Mouse (Mus musculus) gastrocnemius, adult 8-10 months (tissue): Measurements from ENCODE around the gene Jade2. TPM values are rescaled to one million over a fixed set of nuclear protein-coding genes. Genes with fewer than 3 reads are reported as not detected.

Experiments used
- DNase-seq, 2 experiments: peaks; one replicate each; pipeline ENCODE4 v3.0.0; 2022; ENCODE audit warnings: low spot score in 2 of 2
- total RNA-seq, 4 experiments: library from RNA; stranded (reverse); gene quantifications; 2 replicates each; pipeline ENCODE4 v1.2.4; 2022

Gene Jade2
- total RNA-seq, 4 experiments from 2014 or later, result 4.4 to 10.0 (median 9.1) TPM

DNA sequence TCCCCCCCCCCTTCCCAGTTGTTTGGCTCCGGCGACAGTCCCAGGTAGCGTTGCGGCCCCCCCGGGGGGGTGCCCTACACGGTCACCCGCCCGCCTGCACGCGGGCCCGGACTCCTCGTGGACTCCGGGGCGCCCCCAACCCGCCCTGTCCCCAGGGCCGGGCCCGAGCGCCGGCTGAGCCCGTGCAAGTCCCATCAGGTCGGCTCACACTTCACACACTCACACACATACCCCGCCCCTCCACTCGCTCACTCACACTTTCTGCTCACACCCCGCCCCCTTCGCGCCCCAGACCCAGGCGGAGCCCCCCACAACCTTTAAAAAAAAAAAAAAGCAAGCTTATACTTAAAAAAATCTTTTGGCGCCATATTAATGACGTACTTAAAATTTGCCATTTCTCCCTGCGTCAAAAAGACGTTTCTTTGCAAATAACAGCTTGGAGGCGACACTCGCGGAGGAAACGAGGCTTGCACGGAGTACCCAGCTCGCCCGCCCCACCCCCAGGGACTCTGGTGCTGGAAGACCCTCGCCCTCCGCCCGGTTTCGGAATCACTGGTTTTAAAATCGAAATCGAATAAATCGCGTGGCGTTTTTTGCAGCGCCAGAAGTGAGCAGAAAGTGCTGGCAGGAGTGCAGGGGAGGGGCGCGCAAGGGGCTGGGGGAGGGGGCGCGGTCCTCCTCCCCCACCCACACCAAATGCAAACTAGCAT is 520 bp upstream of the Jade2 start:
- DNase-seq, result peak; percentile 73 to 75

DNA sequence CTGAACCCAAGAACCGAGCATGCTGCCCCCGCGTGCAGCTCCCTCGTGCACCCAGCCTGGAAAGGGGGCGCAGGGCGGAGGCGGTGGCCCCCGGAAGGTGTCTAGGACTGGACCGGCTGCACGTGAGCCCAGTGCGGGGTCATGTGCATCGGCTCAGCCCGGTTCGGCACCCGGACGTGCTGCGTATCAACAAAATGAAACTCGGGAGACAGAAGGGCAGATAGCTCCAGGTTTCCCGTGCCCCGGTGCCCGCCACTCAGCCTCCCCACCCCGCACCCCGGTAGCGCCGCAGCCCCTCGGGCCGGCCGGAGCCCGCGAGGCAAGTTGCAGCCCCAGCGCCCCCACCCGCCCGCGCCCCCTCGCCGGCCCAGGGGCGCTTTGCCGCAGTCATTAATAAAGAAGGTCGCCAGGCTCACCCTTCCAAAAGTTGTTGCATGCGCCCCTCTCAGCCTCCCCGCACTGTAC is 805 bp downstream of the Jade2 start:
- DNase-seq, result peak; percentile 40 to 52

DNA sequence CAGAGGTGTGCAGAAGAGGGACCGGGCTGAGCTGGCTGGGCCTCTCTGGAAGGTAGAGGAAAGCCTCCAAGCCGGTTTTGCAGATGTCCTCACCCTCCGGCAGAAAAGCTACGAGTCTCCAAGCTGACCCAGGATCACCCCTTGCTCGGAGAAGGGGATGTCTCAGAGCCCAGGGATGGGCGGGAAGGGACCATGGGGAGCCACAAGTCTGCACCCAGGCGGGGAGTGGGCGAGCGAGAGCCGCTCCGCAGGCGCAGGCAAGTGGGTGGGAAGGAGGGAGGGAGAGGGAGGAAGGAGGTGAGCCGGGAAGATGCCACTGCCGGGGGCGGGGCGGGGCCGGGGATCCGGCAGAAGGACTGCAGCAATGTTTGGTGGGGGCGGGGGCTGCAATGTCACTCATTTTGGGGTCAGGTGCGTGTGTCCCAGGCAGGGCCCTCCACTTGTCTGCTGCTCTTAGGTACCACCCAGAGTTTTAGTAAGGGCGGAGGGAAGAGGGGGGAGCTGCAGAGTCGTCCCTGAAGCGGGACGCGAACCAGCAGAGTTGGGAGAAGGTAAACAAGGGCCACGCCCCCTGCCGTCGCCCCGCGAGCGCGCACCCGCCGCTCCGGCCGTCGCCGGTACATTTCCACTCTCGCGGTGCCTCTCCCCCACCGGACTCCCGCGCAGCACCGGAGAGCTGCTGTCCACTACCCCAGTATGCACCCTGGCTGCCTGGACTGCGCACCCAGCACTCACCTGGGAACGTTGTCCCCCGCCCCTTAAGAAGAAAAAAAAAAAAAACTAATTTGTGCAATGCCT is 1.4 kb downstream of the Jade2 start:
- DNase-seq, result peak; percentile 66 to 73

DNA sequence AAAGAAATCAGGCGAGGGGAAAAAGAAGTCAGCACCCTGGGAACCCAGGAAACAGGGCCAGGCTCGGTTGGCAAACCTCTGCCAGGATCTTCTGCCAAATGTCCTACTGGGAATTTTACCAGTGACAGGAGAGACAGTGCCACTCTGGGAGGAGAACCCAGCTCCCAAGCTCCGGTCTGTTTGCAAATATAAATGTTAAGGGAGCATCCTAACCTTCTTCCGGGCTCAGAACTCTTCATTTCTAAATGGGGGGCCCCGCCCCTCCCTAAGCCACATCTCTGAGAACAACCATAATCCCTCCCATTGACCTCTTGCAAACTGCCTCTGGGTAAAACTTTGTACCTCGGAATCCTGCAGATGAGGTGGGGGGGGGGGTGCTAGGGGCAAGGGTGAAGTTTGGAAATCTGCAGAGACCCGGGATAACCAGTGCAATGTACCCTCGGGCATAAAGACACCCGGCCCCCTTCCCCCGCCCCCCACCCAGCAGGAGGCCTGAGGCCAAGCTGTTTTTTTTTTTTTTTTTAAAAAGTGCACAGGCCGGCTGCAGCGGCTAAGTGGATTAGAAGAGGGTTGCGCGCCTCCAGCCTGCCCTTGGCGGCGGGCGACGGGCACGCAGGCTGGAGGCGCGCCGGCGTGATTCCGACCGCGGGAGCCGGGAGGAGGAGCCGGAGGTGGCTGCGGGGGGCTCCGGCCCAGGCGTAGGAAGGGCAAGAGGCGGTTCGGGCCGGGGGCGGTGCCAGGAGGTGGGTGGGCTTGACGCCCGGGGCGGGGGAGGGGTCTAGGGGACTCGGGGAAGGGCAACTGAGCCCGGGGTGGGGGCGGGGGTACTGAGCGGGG is 2.3 kb downstream of the Jade2 start:
- DNase-seq, result peak in 1 of 2 experiments; percentile 54

DNA sequence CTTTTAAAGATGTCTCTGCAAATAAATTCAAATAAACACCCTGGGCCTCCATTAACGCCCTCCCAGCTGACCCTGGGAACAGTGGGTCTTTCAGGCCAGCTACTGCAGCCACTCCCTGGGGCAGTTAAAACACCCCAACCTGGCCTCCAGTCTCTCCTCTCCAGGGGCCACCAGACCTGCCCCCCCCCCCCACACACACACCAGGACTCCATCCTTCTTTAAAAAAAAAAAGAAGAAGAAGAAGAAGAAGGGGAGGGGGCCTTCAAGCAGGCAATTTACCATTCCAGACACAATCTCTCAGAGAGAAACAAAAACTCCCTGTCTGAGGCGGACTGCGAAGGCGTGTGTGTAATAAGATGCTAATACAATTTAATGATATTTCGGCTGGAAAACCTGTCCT is 4.9 kb downstream of the Jade2 start:
- DNase-seq, result no peak

DNA sequence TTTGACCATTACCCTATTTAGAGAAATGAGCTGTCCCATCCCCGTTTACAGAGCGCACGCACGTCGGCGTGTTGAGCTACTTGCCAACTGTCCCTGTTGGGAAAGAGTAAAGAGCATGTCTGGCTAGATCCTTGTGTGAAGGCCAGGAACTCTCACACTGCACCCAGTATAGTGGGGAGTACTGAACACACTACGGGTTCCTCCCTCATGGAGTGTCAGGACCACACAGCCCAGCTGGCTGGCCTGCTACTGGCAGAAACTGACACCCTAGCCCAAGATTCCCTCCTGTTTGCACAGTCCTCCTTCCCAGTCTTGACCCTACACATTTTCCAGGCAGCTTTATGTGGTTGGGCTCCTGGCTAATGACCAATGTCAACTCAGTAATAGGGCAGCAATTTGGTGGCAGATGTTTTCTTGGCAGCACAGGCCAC is 5.3 kb downstream of the Jade2 start:
- DNase-seq, result no peak

DNA sequence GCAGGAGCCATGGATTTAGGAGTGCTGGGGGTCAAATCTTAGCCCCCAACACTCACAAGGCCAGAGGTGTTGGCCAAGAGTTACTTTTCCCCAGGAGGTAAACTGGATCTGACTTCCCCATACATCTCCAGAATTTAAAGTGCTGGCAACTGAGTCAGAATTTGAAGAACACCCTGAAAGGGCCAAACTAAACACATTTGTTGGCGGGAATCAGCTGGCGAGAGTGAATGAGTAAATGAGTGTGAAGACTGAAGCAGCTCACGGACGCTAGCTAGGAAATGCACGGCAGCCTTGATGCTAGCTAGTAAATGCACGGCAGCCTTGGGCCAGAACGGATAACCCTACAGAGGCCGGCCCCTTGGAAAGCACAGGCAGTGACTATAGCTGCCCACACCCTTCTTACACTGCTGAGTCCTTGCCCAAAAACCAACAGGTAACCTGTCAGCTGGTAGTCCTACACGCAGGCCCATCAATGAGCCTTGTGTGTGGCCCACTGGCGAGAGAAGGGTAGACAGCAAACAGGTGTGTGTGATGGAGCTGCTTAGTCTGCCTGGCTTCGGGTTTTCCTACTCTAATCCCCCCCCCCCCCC is 6.6 kb downstream of the Jade2 start:
- no peak for DNase-seq

DNA sequence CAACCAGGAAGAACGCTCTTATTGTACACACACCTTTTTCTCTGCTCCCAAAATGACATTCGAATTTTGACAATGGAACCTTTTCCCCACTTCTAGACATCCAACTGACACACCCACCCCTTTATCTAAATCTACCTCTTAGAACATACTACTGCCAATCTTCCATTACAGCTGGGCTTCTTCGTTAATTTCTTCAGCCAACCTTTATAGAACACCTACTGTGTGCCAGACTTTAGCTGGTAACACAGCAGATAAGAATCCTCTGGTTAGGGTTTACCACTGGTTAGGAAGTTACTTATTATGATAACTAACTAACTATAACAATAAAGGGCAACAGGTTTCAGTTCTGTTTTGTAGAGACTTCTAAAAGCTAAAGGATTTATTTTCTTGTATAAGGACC is 9.1 kb downstream of the Jade2 start:
- DNase-seq, result no peak

DNA sequence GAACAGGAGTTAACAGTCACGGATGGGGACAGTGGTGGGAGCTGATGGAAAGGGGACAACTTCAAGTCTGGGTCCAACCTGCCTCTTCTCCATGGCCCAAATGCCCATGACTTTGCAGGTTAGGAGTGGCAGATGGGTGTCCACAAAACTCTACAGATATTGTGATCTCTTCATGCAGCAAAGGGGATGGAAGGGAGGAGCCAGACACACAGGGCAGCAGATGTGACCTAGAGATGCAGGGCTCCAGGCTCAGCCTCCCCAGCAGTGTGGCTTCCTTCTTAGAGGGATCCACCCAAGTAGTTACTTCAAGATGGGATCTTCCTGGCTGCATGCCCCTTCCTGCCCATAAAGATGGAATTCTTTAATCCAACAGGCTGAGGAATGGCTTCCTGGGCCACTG is 9.6 kb downstream of the Jade2 start:
- DNase-seq, result no peak

DNA sequence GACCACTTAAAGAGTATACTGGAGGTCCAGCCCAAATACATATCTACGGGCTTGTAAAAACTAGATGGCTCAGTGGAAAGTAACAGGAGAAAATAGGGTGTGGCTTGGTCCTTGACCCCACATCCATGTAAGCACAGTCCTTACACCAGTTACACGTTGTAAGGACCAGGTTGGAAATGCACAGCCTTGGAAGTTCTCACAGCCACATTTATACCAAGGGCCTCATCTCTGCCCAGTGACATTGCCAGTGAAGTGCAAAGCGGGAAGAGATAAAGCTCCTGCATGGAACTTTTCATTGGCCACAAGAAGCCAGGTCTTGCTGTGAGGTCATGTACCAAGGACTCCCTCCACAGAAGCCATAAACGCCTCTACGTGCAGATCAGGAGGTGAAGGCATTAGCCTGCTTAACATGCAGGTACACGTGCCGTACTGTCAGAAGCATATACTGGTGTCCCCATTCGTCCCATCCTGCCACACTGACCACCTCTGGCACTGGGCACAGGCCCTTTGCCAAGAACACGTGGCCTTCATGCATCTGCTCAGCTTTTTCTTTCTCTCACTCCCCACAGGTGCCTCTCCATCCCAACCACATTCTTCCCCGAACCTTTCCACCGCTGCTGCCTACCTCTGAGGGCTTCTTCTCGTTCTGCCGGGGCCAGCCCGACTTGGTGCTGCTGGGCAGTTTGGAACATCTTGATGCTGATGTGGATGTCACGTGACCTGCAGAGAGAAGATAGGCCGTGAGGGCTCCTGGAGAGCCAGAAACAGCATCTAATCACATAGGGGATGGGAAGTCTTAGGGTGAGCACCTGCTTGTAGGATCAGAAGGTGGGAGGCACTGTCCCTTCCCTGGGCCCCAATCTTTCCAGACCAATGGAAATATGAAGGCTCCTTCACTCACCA is 11.2 kb downstream of the Jade2 start:
- no peak for DNase-seq

DNA sequence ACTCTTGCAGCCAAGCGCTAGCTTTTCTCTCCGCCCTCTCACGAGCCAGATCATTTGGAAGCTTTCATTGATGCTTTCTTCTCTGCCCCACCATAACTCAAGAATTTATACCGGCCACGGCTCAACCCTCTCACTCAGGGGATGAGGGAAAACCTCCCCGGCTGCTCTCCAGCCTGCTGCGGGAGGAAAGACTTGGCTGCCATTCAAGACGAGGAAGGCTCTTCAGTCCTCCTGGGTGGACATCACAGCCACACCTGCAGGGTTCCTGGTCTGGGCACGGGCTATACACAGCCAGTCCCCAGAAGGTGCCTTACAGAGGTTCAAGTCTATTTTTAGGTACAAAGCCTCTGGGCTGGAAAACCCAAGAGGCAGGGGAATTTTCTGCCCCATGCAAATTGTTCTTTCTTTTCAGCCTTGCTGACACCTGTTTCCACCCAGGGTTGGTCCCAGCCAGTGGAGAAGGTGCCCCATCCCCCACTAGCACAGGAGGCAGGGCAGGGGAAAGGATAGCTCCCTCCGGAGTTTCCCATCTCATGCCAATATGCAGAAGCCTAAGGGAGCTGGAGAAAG is 12.8 kb downstream of the Jade2 start:
- DNase-seq, result no peak

DNA sequence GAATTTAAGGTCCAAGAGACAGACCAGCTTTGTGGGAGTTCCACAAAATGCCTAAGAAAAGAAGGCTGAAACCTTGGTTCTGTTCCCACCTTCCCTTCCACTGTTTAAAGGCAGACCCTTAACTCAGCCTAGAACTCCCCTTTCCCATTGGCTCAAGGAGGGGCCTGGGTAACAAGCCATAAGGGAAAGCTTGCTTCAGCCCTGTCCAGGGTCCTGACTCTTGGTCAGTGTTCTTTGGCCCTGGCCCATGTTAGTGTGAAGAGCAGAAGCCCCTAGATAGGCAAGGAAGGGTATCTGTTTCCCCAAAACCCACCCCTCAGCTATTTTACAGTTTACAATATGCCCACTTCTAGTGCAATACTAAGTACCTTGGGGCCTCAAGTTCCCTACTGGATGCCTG is 13.6 kb downstream of the Jade2 start:
- DNase-seq, result no peak

DNA sequence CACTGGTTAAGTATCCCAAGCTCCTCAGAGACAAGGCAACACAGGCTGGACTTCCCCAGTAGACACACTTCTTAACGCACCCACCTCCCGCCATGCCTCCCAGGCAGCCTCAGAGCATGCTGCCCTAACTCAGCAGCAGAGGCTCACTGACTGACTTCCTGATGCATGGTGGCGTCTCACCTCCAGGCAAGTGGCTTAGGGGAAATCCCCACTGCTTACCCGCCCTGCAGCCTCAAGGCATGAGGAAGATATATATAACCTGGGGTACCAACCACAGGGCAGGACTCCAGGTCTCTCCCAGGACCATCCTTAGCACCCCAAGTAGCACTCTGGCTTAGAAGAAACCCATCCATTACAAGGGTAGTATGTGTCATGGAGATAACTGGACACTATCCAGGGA is 14.3 kb downstream of the Jade2 start:
- DNase-seq, result no peak

DNA sequence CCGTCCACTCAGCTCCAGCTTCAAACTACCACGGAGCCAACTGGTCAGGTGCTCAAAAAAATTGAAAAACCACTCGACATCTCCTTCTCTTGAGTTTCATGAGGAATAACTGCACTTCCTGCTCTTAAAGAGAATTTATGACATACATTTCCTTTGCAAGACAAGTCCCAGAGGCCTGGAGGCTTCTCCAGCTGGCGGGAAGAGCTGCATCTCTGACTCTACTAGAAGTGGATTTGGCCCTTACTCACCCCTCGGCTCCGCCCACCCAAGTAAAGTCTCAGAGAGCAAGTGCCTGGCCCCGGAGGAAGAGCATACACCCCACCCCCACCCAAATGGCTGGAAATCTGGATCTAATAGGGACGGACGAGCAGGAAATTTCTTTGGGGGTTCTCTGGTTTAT is 16.3 kb downstream of the Jade2 start:
- peak in 1 of 2 experiments; percentile 38 for DNase-seq

DNA sequence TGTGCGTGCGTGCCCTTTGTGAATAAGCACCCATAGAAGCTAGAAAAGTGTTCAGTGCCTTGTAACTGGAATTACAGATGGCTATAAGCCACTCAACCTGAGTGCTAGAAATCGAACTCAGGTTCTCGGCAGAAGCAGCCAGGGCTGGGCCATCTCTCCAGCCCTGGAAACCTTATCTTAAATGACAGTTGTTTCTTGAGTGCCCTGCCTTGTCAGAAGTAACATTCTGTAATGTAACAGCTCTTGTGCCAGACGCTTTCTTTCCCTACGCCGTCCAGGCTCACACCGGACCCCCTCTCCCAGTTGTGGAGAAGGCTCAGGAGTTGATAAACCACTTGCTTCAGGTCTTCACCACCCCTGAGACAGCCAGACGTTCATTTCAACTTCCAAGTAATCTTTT is 16.8 kb downstream of the Jade2 start:
- DNase-seq, result no peak

DNA sequence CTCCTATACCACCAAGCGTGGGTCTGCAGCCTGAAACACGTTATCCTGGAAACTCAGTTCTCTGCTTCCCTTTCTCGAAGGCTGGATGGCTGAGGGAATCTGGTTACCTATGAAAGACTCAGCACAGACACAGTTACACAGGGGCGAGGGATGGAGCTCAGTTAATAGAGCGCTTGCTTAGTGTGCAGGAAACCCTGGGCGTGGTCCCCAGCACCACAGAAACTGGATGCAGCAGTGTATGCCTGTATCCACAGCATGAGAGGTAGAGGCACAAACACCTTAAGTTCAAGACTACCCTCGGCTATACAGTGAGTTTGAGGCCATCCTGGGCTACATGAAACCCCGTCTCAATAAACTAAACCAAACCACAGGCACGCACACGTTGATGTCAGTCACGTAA is 17.5 kb downstream of the Jade2 start:
- DNase-seq, result no peak

DNA sequence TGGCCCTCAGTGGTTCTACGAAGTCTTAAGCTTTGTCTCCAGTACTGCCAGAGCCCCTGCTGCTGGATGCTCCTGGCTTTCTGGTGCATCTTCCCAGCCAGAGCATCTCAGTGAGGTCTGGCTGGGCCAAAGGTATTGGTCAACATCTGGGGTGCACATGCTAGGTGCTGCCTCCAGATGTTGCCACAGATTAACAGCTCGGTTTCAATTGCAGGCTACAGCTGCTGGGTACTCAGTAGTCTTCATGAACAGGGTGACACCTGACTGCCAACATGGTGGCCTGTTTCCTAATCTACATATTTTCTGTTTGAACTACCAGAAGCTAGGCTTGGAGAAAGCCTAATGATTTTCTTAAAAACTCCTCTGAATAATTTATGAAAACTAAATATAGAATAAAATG is 18.3 kb downstream of the Jade2 start:
- no peak for DNase-seq

DNA sequence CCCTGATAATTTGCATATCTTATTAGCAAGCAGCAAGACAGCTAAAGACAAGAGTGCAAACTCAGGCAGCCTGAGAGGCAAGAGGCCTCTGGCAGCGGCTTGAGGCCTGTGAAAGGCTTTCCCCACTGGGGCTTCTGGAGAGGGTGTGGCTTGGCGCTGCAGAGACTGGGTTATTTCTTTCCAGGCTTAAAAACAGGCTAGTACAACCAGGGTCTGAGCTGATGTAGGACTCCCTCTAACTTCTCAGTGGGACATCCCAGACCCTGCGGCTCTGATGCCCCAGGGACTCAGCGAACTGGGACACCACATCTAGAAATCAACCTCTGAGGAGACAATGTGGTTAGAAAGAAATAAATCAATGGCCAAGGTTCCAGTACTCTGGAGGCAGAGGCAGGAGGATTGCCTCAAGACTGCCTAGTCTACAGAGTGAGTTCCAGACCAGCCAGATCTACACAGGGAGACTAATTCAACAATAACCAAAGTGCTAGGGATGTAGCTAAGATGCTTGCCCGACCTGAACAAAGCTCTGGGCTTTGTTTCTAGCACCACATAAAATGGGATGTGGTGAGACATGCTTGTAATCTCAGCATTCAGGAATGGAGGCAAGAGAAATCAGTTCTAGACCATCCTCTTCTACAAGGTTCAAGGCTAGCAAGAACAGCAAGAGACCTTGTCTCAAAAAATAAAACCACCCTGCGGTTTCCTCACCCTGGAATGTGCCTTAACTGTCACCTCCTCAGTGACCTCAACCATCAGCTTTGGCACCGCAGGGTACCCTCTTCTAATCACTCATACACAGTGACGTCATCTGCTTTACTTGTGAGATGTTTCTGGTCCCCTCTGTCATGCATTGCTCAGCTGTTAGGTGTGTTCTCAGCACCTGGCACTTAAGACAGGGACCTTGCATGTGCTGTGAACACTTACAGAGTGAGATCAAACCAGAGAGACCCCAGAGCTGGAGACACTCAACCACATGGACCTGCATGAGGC is 20.0 kb downstream of the Jade2 start:
- DNase-seq, result peak in 1 of 2 experiments; percentile 23

DNA sequence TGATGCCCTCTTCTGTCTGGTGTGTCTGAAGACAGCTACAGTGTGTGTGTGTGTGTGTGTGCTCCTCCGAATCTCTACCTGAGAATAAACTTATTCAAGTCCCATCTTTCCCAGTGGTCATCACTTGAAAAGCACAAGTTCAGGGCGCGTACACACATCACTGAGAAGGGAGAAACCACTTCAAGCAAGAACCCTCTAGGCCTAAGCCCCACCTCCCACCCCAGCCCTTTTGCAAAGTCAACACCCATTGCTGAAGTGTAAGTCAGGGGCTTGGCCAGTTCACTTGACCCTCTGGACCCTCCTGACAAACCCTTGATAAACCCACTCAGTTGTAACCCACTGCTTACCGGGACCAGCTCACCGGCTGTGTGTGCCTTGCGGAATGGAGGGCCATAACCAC is 20.9 kb downstream of the Jade2 start:
- DNase-seq, result no peak
